Mouse (Mus musculus) adrenal gland (tissue): ENCODE measurements at regions not wholly inside any gene's neighbourhood (a gene's known extent, or its start where the extent isn't known, plus 50 kb on each side); places are given as distances from the start of the nearest gene placed in this dataset.
"Not testable (repeated sequence)": the region's sequence is repeated elsewhere in the genome, so short reads cannot be mapped to it uniquely, and the experiment has no call there.

Experiments
- intact Hi-C: fragments of 180-260 bp; cut with DNase I; formaldehyde crosslinking; loops from one replicate; pipeline ENCODE4 v1.15.1; 2025

DNA sequence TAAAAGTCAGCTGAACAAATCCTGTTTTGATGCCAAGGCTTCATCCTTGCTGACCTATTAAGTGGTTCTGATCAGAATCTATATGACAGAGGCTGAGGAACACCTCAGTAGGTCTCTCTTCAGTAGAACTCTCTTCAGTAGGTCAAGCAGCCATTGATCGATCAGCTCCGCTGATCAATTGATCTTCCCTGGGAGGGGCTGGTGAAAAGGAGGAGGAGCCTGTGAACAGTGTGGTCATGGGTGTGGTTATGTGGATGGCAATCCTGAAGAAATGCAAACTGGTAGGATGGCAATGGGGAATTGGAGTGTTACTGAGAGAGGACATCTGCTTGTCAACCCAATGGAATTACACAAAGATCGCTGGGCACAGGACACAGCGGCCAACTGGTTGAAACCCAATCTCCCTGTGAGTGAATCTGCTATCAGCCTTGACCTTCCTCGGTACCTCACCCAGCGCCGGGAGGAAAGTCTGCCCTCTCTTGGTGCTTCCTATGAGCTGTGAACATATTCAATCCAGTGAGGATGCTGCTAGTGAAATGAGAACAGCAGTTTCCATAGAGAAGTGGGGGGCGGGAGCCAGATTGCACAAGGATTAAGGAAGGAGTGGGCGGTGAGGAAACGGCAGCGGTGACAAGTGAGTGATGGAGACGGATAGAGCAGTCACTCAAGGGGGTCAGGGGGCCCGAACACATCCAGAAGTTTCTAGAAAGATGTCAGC is 213.9 kb downstream of the 3100002H09Rik start:
- intact Hi-C loops: no loop called here

DNA sequence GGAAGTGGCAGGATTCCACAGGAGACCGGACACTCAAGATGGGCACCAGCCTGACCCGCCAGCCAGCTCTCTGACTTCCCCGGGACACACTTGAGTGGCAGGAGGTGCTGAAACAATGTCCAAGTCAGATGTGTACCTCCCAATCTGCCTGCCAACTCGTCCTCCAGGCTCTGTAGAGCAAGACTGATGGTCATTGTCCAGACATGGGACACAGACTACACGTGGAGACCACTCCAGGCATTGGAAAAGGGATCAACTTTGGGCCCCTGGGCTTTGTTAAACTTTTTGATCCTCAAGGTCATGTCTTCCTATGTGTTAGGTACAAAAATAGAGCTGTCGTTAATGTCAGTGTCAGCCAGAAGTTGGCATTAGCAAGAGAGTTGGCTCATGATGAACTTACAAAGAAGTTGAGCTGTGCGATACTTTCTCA is 214.6 kb downstream of the 3100002H09Rik start:
- intact Hi-C loops: no loop called here

DNA sequence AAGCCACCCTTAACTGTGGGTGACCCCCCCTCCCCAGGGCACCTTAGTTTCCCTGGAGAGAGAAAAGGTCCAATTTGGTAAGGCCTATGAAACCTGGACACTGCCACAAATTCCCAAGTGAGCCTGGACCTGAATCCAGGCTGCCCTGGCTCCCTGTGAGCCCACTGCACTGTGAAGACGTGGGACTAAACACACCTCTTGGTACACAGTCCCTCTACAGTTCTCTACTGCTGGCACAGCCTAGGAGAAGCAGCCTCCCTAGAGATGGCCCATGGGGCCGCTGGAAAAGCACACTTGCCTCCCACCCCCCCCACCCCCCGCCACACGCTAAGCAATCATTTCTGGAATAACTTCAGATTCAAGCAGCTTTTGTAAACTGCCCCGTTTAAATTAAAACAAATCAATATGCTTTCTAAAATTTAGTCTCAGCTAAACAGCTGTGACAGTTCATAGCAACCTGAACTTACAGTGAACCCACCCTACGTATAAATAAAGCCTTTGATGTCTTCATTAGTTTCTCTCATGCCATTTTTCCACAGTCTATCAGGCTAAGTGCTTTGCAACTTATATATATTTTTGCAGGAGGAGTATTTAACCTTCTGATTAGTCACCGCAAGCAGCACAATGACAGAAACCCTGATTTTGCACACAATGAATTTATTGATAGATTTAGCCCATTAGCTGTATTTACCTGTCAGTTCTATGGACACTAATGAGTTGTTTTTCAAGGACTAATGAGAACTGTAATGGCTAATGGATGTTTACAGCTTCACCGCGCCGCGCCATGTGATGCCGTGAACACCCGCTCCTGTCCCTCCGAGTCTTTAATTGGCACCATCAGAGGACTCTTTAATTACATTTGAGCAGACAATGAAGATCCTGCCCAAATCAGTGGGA is 215.3 kb downstream of the 3100002H09Rik start:
- intact Hi-C loops: no loop called here

DNA sequence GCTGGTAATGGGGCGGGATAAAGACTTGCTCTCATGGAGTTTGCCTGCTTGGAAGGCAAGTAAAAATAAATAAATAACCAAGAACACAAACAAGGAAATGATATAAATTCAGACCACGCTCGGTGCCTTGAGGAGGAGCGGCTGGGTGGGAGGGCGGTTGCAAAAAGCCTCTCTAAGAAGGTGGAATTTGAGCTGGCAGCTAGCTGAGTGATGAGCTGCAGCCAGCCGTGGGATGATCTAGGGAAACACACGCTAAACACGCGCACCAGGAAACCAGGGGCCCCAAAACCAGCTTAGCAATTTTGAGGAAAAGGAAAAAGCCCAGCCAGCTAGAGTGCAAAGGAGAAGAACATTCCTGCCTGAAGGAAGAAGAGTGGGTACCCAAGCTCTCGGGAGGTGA is 217.0 kb downstream of the 3100002H09Rik start:
- intact Hi-C loops: no loop called here

DNA sequence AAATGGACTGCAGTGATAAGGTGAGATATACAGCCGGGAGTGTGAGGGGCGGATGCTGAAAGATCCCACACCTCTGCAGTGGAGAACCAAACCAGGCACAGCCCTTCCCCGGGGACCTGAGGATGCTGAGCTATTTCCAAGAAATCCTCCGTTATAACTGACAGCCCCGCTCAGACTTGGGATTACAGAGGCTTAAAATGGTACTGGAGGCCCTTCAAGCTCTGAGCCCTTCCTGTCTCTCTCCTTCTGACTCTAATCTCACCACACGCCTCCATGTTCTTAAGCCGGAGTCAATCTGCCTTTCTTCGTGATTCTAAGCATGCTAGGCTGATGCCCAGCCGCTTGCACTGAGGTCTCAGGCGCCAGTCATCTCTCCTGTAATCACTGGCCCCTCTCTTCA is 221.5 kb downstream of the 3100002H09Rik start:
- intact Hi-C loops: no loop called here

DNA sequence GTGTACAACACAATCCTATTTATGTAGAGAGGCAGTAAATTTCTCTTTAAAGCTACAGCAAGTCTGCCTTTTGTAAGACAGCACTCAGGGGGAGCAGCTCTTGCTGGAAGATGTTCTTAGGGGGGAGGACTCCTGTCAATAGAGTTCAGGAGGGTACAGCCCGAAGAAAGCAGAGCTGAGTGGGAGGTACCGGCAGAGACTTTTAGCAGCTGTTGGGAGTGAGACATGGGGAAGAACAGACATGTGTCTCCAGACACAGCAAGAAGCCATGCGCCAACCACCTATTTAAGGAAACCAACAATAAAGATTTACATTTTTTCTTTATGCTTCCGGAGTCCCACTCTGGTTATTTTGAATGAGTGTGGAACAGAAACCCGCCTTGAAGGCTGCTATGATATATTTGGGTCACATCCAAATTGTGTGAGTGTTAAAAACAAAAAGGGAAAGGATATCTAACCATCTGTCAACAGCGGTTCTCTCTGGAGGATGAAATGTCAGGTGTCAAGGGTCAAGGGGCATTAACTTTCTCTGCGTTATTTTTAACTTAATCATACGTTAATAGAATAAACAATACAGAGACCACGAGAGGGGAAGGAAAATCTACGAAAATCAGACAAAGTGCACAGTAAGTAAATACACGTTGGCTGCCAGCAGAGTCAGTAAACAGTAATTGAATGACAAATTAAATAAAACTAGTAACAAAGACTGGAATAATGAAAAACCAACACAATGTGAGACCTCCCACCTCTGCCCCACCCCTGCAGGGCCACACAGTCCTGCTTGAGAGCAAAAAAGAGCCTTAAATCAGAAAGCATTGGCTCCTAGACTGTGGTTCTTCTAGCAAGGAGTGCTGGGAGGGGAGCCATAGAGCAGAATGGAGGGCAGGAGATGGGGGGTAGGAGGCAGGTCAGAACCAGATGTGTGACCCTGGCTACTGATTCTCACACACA is 225.2 kb downstream of the 3100002H09Rik start:
- intact Hi-C loops: no loop called here

DNA sequence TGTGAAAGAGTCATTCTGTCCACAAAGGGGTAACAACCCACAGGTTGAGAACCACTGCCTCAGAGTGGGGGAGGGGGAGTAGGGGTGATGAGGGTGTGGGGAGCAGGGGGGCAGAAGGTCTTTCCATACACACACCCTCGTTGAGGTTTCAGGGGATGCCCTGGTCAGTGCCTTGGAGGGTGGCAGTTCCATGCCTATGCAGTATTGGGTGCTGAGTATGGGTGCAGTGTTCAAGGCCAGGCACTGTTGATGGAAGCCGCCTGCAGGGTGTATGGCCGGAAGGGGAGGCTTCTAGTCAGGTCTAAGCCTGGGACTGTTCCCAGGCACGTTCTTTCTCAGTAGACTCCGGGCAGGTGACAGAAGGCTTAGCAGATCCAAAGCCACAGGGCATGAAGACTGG is 234.1 kb downstream of the 3100002H09Rik start:
- intact Hi-C loops: no loop called here

DNA sequence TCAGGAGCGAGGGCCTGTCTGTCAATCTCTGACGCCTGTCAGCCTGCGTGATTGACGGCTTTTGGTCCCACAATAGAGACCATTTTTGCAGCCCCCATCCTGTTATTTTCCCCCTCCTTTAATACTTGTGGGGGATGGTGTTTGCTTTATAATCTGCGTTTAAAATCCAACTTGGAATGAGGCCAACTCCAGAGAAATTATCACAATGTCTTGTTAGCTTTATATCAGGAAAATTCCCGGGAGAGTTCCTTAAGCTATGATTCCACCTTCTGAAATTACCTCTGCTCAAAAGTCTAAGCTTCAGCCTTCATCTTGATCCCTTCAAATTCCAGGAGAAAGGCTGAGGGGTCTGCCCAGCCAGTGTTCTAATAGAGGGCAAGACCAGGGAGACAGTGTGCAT is 235.0 kb downstream of the 3100002H09Rik start:
- intact Hi-C loops: no loop called here

DNA sequence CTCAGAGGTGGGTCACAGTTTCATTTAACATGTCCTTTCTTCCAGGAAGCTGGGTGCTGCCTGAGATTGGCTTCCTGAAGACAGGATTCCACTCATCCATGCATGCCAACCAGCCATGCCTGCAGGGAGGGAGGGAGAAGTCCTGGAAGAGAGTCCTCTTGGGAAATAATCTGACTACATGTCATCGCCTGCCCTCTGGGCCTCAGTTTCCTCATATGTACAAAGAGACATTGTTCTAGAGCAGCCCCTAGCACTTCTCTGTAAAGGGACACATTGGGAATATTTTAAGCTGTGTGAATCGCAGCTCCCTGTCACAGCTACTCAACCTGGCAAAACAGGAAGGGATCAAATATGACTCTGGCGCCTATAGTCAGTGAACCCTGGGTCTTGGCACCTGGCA is 241.8 kb downstream of the 3100002H09Rik start:
- intact Hi-C loops: no loop called here

DNA sequence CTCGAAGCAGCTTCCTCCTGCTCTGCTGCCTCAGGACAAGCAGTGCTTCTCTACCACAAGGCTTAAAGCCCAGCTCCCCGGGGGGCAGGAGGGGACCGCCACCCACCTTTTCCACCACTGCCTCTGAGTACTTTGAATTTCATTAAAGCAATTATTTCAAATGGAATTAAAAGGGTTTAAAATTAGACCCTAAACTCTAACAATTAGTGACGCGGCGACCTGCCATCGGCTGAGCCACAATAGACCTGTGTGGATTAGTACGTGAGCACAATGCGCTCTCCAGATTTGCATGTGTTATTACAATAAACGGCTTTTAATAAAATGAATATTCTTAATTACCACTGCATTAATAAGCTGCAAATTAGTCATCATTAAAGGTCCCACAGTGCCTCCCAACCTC is 242.5 kb downstream of the 3100002H09Rik start:
- intact Hi-C loops: no loop called here

DNA sequence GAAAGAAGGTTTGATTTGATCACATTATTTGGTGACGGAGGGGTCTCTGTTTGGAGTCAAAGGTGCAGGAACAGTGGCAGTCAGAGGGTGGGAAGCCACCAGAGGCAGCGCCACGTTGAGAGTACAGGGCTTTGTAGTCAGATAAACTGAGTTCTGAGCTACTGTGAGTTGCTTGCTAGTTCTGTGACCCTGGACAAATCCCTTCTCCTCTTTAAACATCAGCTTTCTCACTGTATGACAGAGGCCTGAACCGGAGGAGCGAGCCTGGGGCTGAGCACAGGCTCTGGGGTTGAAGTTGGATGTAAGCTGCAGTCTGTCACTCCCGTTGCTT is 250.1 kb downstream of the 3100002H09Rik start:
- intact Hi-C loops: no loop called here

DNA sequence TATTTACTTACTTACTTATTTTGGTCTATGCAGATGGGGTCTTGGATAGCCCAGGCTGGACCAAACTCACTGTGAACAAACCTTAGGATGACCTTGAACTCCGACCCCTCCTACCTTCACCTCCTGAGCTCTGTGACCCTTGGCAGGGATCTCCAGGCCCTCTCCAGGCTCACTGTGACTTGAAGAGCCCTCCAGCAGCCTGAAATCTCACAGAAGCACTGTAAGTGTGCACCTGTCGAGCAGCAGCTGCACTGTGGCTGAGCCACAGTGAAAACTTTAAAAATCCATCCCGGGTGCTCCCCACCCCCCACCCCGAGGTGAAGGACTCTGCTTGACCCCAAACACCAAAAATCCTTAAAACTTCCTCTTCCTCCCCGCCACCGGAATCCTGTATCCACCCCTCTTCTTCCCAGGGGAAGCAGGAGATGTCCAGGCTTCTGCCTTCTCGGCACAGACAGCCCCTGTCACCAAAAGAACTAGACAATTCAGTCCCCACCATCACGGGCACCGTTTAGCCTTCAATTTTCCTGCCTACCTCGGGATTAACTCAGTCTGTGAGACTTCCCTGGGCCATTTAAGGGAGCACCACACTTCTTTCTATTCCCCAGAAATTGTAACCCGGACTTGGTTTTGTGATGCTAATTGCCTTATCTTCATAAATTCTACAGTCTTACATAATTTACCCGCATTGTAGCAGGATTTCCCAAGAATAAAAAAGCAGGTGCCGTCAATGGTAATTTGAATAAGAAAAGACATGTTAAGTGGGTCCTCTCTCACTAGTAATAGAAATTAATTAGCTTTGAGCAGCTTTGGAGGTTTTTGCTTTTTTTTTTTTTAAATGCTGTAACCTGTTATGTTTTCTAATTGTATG is 250.7 kb downstream of the 3100002H09Rik start:
- intact Hi-C loops: no loop called here

DNA sequence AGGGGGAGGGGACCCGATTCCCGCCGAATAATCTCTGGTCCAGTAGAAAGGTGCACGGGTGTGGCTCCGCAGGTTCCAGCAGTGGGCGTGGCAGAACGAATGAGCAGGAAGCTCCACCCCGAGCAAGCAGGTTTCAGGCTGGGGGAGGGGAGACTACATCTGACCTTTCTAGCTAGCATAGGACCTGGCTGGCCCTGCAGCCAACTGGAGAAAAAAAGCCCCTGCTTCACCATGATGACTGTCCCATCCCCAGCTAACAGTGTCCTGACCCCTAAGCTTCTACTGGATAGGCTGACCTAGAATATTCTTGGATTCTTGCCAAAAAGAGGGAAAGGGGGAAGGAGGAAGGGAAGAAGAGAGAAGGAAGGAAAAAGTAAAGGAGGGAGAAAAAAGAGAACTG is 252.1 kb downstream of the 3100002H09Rik start:
- intact Hi-C loops: not testable (repeated sequence)

DNA sequence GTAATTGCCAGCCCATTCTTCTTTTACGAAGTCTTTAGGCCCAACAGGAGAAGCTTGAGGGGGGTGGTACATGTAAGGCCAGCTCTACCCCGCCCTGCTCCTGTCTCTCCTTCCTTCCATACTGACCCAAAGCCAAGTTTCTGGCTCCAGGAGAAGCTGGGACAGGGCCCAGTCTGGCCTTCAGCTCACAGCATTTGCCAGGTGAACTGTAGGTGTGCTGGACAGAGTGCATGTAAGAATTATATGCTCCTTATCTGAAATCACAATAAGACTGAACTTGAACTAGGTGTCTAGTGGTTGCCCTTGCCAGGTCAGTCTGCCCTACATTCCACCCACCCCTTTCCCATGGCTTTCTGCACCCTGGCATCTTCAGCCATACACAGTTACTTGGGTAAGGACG is 260.2 kb downstream of the 3100002H09Rik start:
- intact Hi-C loops: no loop called here

DNA sequence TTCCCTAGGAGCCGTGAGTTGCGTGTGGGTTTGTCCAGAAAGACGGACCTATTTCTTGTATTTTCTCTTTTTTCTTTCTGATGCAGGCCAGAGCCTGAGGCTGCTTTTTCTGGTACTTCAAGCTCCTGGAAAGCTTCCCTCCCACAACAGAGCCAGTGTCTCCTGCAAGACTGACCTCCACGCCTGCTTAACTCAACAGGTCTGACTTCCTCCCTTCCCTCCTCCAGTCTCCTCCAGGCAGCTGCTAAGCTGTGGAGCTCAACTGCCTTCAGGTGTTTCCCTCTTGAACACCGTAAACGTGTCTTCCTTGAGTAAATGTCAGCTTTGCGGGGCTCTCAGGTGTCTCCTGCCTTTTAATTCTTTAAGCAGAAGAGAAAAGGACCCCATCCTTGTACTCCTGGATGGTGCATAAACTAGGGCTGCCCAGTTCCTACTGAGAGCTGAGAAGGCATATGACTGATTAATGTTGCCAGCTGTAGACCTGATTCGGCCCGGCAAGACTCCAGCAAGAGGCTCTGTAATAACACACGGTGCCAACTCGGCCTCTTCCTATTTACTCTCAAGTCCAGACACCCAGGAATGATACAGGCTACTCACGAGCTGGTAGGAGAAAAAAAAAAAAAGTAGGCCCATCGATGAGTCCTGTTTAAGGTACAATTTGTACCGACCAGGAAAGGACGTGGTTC is 260.9 kb downstream of the 3100002H09Rik start:
- intact Hi-C loops: no loop called here

DNA sequence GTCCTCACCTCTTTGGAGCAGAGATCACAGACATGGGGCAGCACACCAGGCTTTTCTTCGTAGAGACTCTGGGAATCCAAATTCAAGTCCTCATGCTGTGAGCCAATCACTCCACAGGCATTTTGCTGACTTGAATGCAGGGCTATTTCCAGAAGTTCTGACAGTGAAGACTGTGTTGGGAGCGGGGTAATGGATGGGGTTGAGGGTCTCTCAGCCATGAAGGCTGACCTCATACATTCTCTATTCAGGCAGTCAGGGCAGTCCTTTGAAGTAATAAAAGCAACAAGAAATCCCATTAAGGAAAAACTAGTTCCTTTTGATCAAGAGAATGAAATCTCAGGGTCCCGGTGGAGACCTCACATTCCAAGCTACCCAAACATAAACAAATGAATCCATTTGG is 261.5 kb downstream of the 3100002H09Rik start:
- intact Hi-C loops: no loop called here

DNA sequence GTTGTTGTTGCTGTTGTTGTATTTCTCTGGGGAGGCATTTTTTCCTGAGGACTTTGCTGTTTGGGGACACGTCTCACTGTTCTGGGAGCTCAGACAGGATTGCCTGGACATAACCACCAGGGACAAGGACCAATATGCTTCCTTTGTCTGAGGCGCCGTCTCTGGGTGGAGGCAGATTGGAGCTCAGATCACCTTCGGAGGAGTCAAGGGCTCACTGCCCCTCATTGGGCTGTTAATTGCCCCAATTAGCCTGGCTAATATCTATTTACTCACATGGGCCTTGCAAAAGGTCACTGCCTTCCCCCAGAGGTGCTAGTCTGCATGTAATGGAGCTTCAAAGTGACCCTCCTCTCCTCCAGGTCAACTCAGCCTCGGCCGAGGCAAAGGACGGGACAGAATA is 270.5 kb downstream of the 3100002H09Rik start:
- intact Hi-C loops: no loop called here

DNA sequence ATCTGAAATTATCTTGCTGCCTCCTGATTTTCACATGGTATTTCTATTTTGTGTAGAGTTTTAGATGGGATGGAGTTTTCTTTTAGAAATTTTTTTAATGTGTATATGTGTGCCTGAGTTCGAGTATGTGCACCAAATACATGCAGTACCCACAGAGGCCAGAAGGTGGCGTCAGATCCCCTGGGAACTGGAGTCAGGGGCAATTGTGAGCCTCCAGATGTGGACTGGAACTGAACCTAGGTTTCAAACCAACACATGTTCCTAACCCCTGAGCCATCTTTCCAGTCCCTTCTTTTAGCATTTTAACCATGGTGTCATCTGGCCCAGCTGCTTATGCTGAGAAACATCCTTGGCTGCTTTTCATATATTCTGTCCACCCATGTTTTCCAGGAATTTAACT is 274.9 kb downstream of the 3100002H09Rik start:
- intact Hi-C loops: no loop called here

DNA sequence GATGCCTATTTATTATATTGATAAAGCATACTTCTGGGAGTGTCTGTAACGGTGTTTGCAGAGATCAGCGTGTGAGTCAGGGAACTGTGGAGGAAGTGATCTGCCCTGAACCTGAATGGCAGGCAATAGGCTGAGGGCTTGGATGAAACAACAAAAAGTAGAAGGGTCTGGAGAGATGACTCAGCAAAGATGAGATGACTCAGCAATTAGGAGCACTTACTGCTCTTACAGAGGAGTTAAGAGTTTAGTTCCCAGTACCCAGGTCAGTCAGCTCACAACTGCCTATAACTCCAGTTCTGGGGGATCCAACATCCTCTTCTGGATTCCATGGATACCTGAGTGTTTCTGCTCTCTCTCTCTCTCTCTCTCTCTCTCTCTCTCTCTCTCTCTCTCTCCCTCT is 277.6 kb downstream of the 3100002H09Rik start:
- intact Hi-C loops: no loop called here

DNA sequence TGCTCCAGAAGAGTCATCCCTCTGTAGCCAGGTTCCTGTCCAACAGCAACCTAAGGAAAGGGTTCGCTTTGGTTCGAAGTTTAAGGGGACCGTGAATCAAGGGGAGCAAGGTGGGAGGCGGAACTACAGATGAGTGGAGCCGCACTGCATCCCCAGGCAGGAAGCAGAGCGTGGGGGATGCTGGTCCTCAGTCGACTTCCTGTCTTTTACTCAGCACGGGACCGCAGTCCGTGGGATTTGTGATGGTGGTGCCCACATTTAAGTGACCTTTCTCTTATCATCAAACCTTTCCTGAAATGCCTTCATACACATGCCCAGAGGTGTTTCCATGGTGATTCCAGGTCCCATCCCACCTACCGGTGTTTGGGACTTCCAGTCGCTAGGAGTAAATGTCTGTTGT is 278.2 kb downstream of the 3100002H09Rik start:
- intact Hi-C loops: no loop called here
